Mouse (Mus musculus) liver, adult (tissue): ENCODE data around the gene Olfr774.
"Not testable (repeated sequence)": the region's sequence is repeated elsewhere in the genome, so short reads cannot be mapped to it uniquely, and the experiment has no call there.

ENCODE experiments used
- GATA4 ChIP-seq: IDR thresholded peaks from 2 replicates; pipeline ENCODE4 v1.6.1; 2014; ENCODE audit warnings: mild to moderate bottlenecking, low read length; ENCODE audit not compliant: insufficient replicate concordance

Gene Olfr774

GRCm38 (mm10) chr10:129235904-129236303, at the start of gene Olfr774:
Gene Olfr774, plus strand, starts transcription at chr10:129236204.
- TF ChIP-seq GATA4: no peak

- not testable (repeated sequence) for TF ChIP-seq GATA4
These were observed 48.7 kb upstream of the Olfr774 start, which contains the start of gene Olfr773 for GRCm38 (mm10) chr10:129187319-129187718. Gene Olfr773, minus strand, starts transcription at chr10:129187419.

GRCm38 (mm10) chr10:129230737-129231136, 5.3 kb upstream of the Olfr774 start:
- no peak for TF ChIP-seq GATA4

- TF ChIP-seq GATA4: no peak
These were observed 12.1 kb downstream of the Olfr774 start, which contains the start of gene Olfr775 for GRCm38 (mm10) chr10:129248112-129248511. Gene Olfr775, plus strand, starts transcription at chr10:129248412.

- no peak for TF ChIP-seq GATA4
These were observed 22.8 kb downstream of the Olfr774 start, which contains the start of gene Olfr776 for GRCm38 (mm10) chr10:129258827-129259226. Gene Olfr776, plus strand, starts transcription at chr10:129259127.

GRCm38 (mm10) chr10:129271081-129271535, 35.1 kb downstream of the Olfr774 start, which contains the start of gene Olfr777:
Gene Olfr777, minus strand, starts transcription at chr10:129271485.
- TF ChIP-seq GATA4: no peak
